Mouse (Mus musculus): Measurements from ENCODE around the gene Tet2.

DNA sequence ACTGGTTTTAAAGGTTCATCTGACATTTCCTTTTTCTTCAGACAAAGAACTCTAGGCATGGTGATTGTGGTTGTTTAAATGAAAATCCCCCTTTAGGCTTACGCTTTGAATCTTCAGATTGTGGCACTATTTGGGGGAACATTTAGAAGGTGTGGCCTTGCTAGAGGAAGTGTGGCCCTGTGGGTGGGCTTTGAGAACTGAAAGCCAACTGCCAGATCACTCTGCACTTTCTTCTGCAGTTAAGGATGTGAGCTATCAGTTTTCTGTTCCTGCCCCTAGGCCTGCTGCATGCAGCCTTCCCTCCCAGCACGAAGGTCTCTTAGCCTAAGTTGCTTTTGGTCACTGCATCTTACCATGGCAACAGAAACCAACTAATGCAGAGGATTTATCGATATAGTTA, 26.1 kb downstream of the Tet2 start:
- TF ChIP-seq EP300 (IDR thresholded peaks at IDR 0.05; ENCODE audit: low read depth) (no peak), CTCF (IDR thresholded peaks at IDR 0.05; ENCODE audit: low read depth) (no peak)

Data from liver, postnatal 0 days (tissue).